8 mouse cellular contexts compared by ENCODE assay signal in genomic region chr19:55744576-55745191, GRCm38 (mm10). TPM values are rescaled to one million over a fixed set of nuclear protein-coding genes. Genes with fewer than 3 reads are reported as not detected.
DNase-seq lines count a peak whose midpoint lies in the region; ATAC-seq and TF ChIP-seq lines count a peak whose summit lies in the region.

No protein-coding gene starts in this region.

- peak overlapping the region; percentile 90 for H3K4me2 ChIP-seq in embryonic facial prominence, embryonic 11.5 days (ENCODE audit: low read depth, low read length)
- H3K4me2 ChIP-seq in hindbrain, embryonic 15.5 days: peak overlapping the region; percentile 55
- peak overlapping the region; percentile 75 for H3K4me2 ChIP-seq in midbrain, embryonic 11.5 days

- no peaks in the 10 kb centered on the region for H3K36me3 ChIP-seq in embryonic facial prominence, embryonic 11.5 days (replicated peaks; ENCODE audit: control insufficient read depth, insufficient read depth, low read depth, low read length)
- H3K36me3 ChIP-seq in hindbrain, embryonic 15.5 days: no peaks in the 10 kb centered on the region
- no peaks in the 10 kb centered on the region for H3K36me3 ChIP-seq in midbrain, embryonic 11.5 days (ENCODE audit: control insufficient read depth, insufficient read depth, low read length)

- under 1% methylated on average over 21 of the region's 21 CpGs for WGBS in embryonic facial prominence, embryonic 11.5 days
- WGBS in hindbrain, embryonic 15.5 days: 2% methylated on average over 21 of the region's 21 CpGs
- WGBS in midbrain, embryonic 11.5 days: under 1% methylated on average over 21 of the region's 21 CpGs

- no peaks in the 10 kb centered on the region for H3K27me3 ChIP-seq in embryonic facial prominence, embryonic 11.5 days (ENCODE audit: control insufficient read depth, insufficient read depth, low read length)
- peaks cover 37% of the 10 kb centered on the region for H3K27me3 ChIP-seq in hindbrain, embryonic 15.5 days
- H3K27me3 ChIP-seq in midbrain, embryonic 11.5 days (ENCODE audit: control insufficient read depth, insufficient read depth, low read length): no peaks in the 10 kb centered on the region

- peaks cover 13% of the 10 kb centered on the region for H3K4me1 ChIP-seq in embryonic facial prominence, embryonic 11.5 days (ENCODE audit: control insufficient read depth, insufficient read depth, low read length)
- peaks cover 56% of the 10 kb centered on the region for H3K4me1 ChIP-seq in hindbrain, embryonic 15.5 days (replicated peaks)
- peaks cover 50% of the 10 kb centered on the region for H3K4me1 ChIP-seq in midbrain, embryonic 11.5 days (ENCODE audit: control insufficient read depth, insufficient read depth, low read length)

- peak overlapping the region; percentile 52; the same call in 1 of the 2 replicates for H3K4me3 ChIP-seq in left cerebral cortex, adult 2 months
- peak overlapping the region; percentile 79 for H3K4me3 ChIP-seq in embryonic facial prominence, embryonic 11.5 days (ENCODE audit: low read depth, low read length)
- peak overlapping the region; percentile 44 for H3K4me3 ChIP-seq in hindbrain, embryonic 15.5 days
- peak overlapping the region; percentile 97 for H3K4me3 ChIP-seq in midbrain, embryonic 11.5 days (ENCODE audit: low read depth, low read length)

- intact Hi-C loops in left cerebral cortex, adult 2 months (cut with DNase I): loop anchor here (5.0 kb wide), 2 partner anchors 133 to 322 kb away; no protein-coding TSS in a partner anchor
- intact Hi-C loops in left cerebral cortex, postnatal 14 days (cut with DNase I): loop anchor here (5.0 kb wide), 3 partner anchors 93 to 153 kb away; no protein-coding TSS in a partner anchor
- intact Hi-C loops in left cerebral cortex, postnatal 10 days (cut with DNase I): loop anchor here (5.0 to 10.0 kb wide), 5 partner anchors 133 to 400 kb away; no protein-coding TSS in a partner anchor

- no peak for TF ChIP-seq CTCF in left cerebral cortex, adult 2 months (IDR thresholded peaks at IDR 0.05)

- H3K27ac ChIP-seq in left cerebral cortex, adult 2 months: no peak overlapping the region
- peak overlapping the region; percentile 99; the same call in 1 of the 2 replicates for H3K27ac ChIP-seq in embryonic facial prominence, embryonic 11.5 days (replicated peaks; ENCODE audit: low read depth, low read length)
- H3K27ac ChIP-seq in hindbrain, embryonic 15.5 days (replicated peaks): peak overlapping the region; percentile 82
- H3K27ac ChIP-seq in midbrain, embryonic 11.5 days (ENCODE audit: low read depth, low read length): peak overlapping the region; percentile 99

- no peak for DNase-seq in left cerebral cortex, adult 2 months (ENCODE audit: extremely low spot score in 1 of 2, low spot score in 2 of 2)
- DNase-seq in left cerebral cortex, postnatal 14 days (ENCODE audit: low spot score in 2 of 2): no peak
- DNase-seq in embryonic facial prominence, embryonic 11.5 days (ENCODE audit: low spot score): no peak
- peak; percentile 93 for DNase-seq in midbrain, embryonic 11.5 days (ENCODE audit: low spot score, missing footprints)
- DNase-seq in thymus, postnatal 36 days: no peak
- DNase-seq in right cerebral cortex, postnatal 25 days: no peak
- no peak for DNase-seq in left cerebral cortex, postnatal 10 days (ENCODE audit: extremely low spot score in 1 of 2, low spot score in 2 of 2)

- no peaks in the 10 kb centered on the region for H3K9me3 ChIP-seq in embryonic facial prominence, embryonic 11.5 days (replicated peaks; ENCODE audit: control insufficient read depth, low read length)
- no peaks in the 10 kb centered on the region for H3K9me3 ChIP-seq in hindbrain, embryonic 15.5 days
- no peaks in the 10 kb centered on the region for H3K9me3 ChIP-seq in midbrain, embryonic 11.5 days (ENCODE audit: control insufficient read depth, low read length)

- ATAC-seq in embryonic facial prominence, embryonic 11.5 days (replicated peaks; ENCODE audit: insufficient number of reproducible peaks, low FRiP score, low TSS enrichment, low read depth): no peak
- no peak for ATAC-seq in hindbrain, embryonic 15.5 days (ENCODE audit: low FRiP score, low read depth)
- ATAC-seq in midbrain, embryonic 11.5 days (ENCODE audit: low FRiP score): no peak

- peak overlapping the region; percentile 99 for H3K9ac ChIP-seq in embryonic facial prominence, embryonic 11.5 days (replicated peaks; ENCODE audit: low read length)
- H3K9ac ChIP-seq in hindbrain, embryonic 15.5 days: peak overlapping the region; percentile 48
- peak overlapping the region; percentile 96 for H3K9ac ChIP-seq in midbrain, embryonic 11.5 days (ENCODE audit: low read length)

RNA-seq across cellular contexts. Expression of gene Tcf7l2, which starts 3.1 kb away (rescaled TPM):
- total RNA-seq in left cerebral cortex, adult 2 months (2021): 1 to 10 TPM; 8.1 to 9.0 TPM
- total RNA-seq in left cerebral cortex, postnatal 14 days (2021): 10 to 100 TPM; 12.4 to 13.6 TPM
- polyA plus RNA-seq in embryonic facial prominence, embryonic 11.5 days (2014; fragmentation: Nextera tagmentation; extraction: Ambion mirVana): 107 and 111 TPM in 2 replicates
- polyA plus RNA-seq in hindbrain, embryonic 15.5 days (2015; fragmentation: Nextera tagmentation; extraction: Ambion mirVana): 31.9 and 97.2 TPM in 2 replicates
- 379 and 401 TPM in 2 replicates for polyA plus RNA-seq in midbrain, embryonic 11.5 days (2014; fragmentation: Nextera tagmentation; extraction: Ambion mirVana)
- 10 to 100 TPM in 1 of 2 experiments, 1 to 10 TPM in 1; 8.2 to 11.4 TPM for total RNA-seq in left cerebral cortex, postnatal 10 days (2021)

Comparison
In these comparisons a context has a peak if more than half of its experiments do, and no peak if none do; other contexts are left out.
1. H3K4me3 ChIP-seq: peak in every context shown above with its lines; median percentile 97 in midbrain, embryonic 11.5 days; 79 in embryonic facial prominence, embryonic 11.5 days; 52 in left cerebral cortex, adult 2 months; 44 in hindbrain, embryonic 15.5 days.
2. H3K9ac ChIP-seq: peak in every context shown above with its lines; median percentile 99 in embryonic facial prominence, embryonic 11.5 days; 96 in midbrain, embryonic 11.5 days; 48 in hindbrain, embryonic 15.5 days.